Mouse (Mus musculus): ENCODE results near the gene Prr7. TPM values are rescaled to one million over a fixed set of nuclear protein-coding genes. Genes with fewer than 3 reads are reported as not detected.

Prr7 gene
- polyA plus RNA-seq (2015; fragmentation: Nextera tagmentation; extraction: Ambion mirVana) = 0.29 and 0.39 TPM in 2 replicates

- Histone ChIP-seq H3K4me3 (peak within 1 kb of the TSS; percentile 58), H3K9ac (peak within 1 kb of the TSS; percentile 58), H3K4me1 (peaks cover 19% of the 10 kb centered on the region), H3K9me3 (no peaks in the 10 kb centered on the region), H3K4me2 (peak within 1 kb of the TSS; percentile 94), H3K27me3 (peaks cover 8% of the 10 kb centered on the region; the same call in 1 of the 2 replicates), H3K27ac (no peak within 1 kb of the TSS), H3K36me3 (peaks cover 11% of the 10 kb centered on the region)
- 0% methylated on average over 49 of the region's 84 CpGs for WGBS
- ATAC-seq (ENCODE audit: borderline replicate concordance, extremely low read depth, low FRiP score, low TSS enrichment) = peak; percentile 29
Measured at GRCm38 (mm10) chr13:55464027-55464884, at the start of gene Prr7. Gene Prr7, plus strand, starts transcription at chr13:55464267.

- Histone ChIP-seq H3K27ac (no peak within 1 kb of the TSS), H3K27me3 (peaks cover 25% of the 10 kb centered on the region), H3K9me3 (no peaks in the 10 kb centered on the region), H3K4me1 (peaks cover 8% of the 10 kb centered on the region), H3K9ac (peak within 1 kb of the TSS; percentile 28; the same call in 1 of the 2 replicates), H3K4me3 (peak within 1 kb of the TSS; percentile 32), H3K36me3 (no peaks in the 10 kb centered on the region), H3K4me2 (peak within 1 kb of the TSS; percentile 65)
- WGBS = 7% methylated on average over 41 of the region's 41 CpGs
- peak; percentile 37; the same call in 1 of the 2 replicates for ATAC-seq (ENCODE audit: borderline replicate concordance, extremely low read depth, low FRiP score, low TSS enrichment)
Measured at GRCm38 (mm10) chr13:55414743-55415380, 49.2 kb upstream of the Prr7 start, which contains the start of gene Pfn3. Gene Pfn3, minus strand, starts transcription at chr13:55415232.

- ATAC-seq (ENCODE audit: borderline replicate concordance, extremely low read depth, low FRiP score, low TSS enrichment) = peak; percentile 71
- 12% methylated on average over 12 of the region's 12 CpGs for WGBS
- H3K27ac ChIP-seq = no peak overlapping the region
- peaks cover 49% of the 10 kb centered on the region for H3K27me3 ChIP-seq
- no peak overlapping the region for H3K4me2 ChIP-seq
- no peak overlapping the region for H3K4me3 ChIP-seq
- H3K9me3 ChIP-seq = no peaks in the 10 kb centered on the region
- peaks cover 14% of the 10 kb centered on the region for H3K4me1 ChIP-seq
- H3K36me3 ChIP-seq = no peaks in the 10 kb centered on the region
- no peak overlapping the region for H3K9ac ChIP-seq
Measured at GRCm38 (mm10) chr13:55418004-55418403, 46.1 kb upstream of the Prr7 start.

- Histone ChIP-seq H3K9ac (no peak overlapping the region), H3K4me3 (no peak overlapping the region), H3K27me3 (peaks cover 49% of the 10 kb centered on the region), H3K4me2 (no peak overlapping the region), H3K27ac (no peak overlapping the region), H3K4me1 (peaks cover 14% of the 10 kb centered on the region), H3K9me3 (no peaks in the 10 kb centered on the region), H3K36me3 (no peaks in the 10 kb centered on the region)
- 79% methylated on average over 5 of the region's 5 CpGs for WGBS
- ATAC-seq (ENCODE audit: borderline replicate concordance, extremely low read depth, low FRiP score, low TSS enrichment) = no peak
Measured at GRCm38 (mm10) chr13:55419142-55419541, 44.9 kb upstream of the Prr7 start.

- no peak for ATAC-seq (ENCODE audit: borderline replicate concordance, extremely low read depth, low FRiP score, low TSS enrichment)
- H3K9ac ChIP-seq = no peak overlapping the region
- peaks cover 7% of the 10 kb centered on the region for H3K4me1 ChIP-seq
- H3K9me3 ChIP-seq = no peaks in the 10 kb centered on the region
- H3K36me3 ChIP-seq = no peaks in the 10 kb centered on the region
- H3K4me3 ChIP-seq = no peak overlapping the region
- peak overlapping the region; percentile 42 for H3K4me2 ChIP-seq
- H3K27me3 ChIP-seq = peaks cover 42% of the 10 kb centered on the region
- no peak overlapping the region for H3K27ac ChIP-seq
- WGBS = 23% methylated on average over 51 of the region's 51 CpGs
Measured at GRCm38 (mm10) chr13:55420018-55420932, 43.8 kb upstream of the Prr7 start.

- H3K27me3 ChIP-seq = peaks cover 42% of the 10 kb centered on the region
- peaks cover 6% of the 10 kb centered on the region for H3K4me1 ChIP-seq
- no peak overlapping the region for H3K27ac ChIP-seq
- H3K9me3 ChIP-seq = no peaks in the 10 kb centered on the region
- H3K4me3 ChIP-seq = peak overlapping the region; percentile 12
- H3K4me2 ChIP-seq = peak overlapping the region; percentile 42
- WGBS = 11% methylated on average over 35 of the region's 35 CpGs
- H3K36me3 ChIP-seq = no peaks in the 10 kb centered on the region
- 0 out of 2 replicates have a peak, but pooled peaks have one; percentile 56 for ATAC-seq (ENCODE audit: borderline replicate concordance, extremely low read depth, low FRiP score, low TSS enrichment)
- H3K9ac ChIP-seq = no peak overlapping the region
Measured at GRCm38 (mm10) chr13:55420933-55421800, 42.9 kb upstream of the Prr7 start.

GRCm38 (mm10) chr13:55426613-55427012, 37.5 kb upstream of the Prr7 start, which contains the start of gene F12:
Gene F12, minus strand, starts transcription at chr13:55426793.
- no peak within 1 kb of the TSS for H3K9ac ChIP-seq
- H3K27me3 ChIP-seq = peaks cover 7% of the 10 kb centered on the region
- no peaks in the 10 kb centered on the region for H3K4me1 ChIP-seq
- no peak within 1 kb of the TSS for H3K4me3 ChIP-seq
- no peak within 1 kb of the TSS for H3K27ac ChIP-seq
- 89% methylated on average over 10 of the region's 10 CpGs for WGBS
- H3K4me2 ChIP-seq = no peak within 1 kb of the TSS
- H3K9me3 ChIP-seq = no peaks in the 10 kb centered on the region
- no peak for ATAC-seq (ENCODE audit: borderline replicate concordance, extremely low read depth, low FRiP score, low TSS enrichment)
- H3K36me3 ChIP-seq = no peaks in the 10 kb centered on the region

- Histone ChIP-seq H3K4me3 (no peak overlapping the region), H3K27ac (no peak overlapping the region), H3K9ac (no peak overlapping the region), H3K4me1 (no peaks in the 10 kb centered on the region), H3K36me3 (no peaks in the 10 kb centered on the region), H3K27me3 (no peaks in the 10 kb centered on the region), H3K9me3 (no peaks in the 10 kb centered on the region), H3K4me2 (no peak overlapping the region)
- no peak for ATAC-seq (ENCODE audit: borderline replicate concordance, extremely low read depth, low FRiP score, low TSS enrichment)
- 55% methylated on average over 12 of the region's 12 CpGs for WGBS
Measured at GRCm38 (mm10) chr13:55429226-55429888, 34.7 kb upstream of the Prr7 start.

GRCm38 (mm10) chr13:55430566-55430965, 33.5 kb upstream of the Prr7 start:
- no peak for ATAC-seq (ENCODE audit: borderline replicate concordance, extremely low read depth, low FRiP score, low TSS enrichment)
- no peak overlapping the region for H3K9ac ChIP-seq
- WGBS = 71% methylated on average over 2 of the region's 2 CpGs
- no peaks in the 10 kb centered on the region for H3K9me3 ChIP-seq
- no peaks in the 10 kb centered on the region for H3K4me1 ChIP-seq
- no peak overlapping the region for H3K4me2 ChIP-seq
- H3K27me3 ChIP-seq = no peaks in the 10 kb centered on the region
- H3K4me3 ChIP-seq = no peak overlapping the region
- no peak overlapping the region for H3K27ac ChIP-seq
- H3K36me3 ChIP-seq = no peaks in the 10 kb centered on the region

GRCm38 (mm10) chr13:55431889-55432685, 32.0 kb upstream of the Prr7 start:
- Histone ChIP-seq H3K36me3 (no peaks in the 10 kb centered on the region), H3K9ac (no peak overlapping the region), H3K27me3 (no peaks in the 10 kb centered on the region), H3K27ac (no peak overlapping the region), H3K9me3 (no peaks in the 10 kb centered on the region), H3K4me1 (no peaks in the 10 kb centered on the region), H3K4me2 (no peak overlapping the region), H3K4me3 (no peak overlapping the region)
- no peak for ATAC-seq (ENCODE audit: borderline replicate concordance, extremely low read depth, low FRiP score, low TSS enrichment)
- 65% methylated on average over 10 of the region's 10 CpGs for whole genome bisulfite sequencing
